Mouse (Mus musculus): Measurements from ENCODE around the gene Lrfn2.

Gene Lrfn2

DNA sequence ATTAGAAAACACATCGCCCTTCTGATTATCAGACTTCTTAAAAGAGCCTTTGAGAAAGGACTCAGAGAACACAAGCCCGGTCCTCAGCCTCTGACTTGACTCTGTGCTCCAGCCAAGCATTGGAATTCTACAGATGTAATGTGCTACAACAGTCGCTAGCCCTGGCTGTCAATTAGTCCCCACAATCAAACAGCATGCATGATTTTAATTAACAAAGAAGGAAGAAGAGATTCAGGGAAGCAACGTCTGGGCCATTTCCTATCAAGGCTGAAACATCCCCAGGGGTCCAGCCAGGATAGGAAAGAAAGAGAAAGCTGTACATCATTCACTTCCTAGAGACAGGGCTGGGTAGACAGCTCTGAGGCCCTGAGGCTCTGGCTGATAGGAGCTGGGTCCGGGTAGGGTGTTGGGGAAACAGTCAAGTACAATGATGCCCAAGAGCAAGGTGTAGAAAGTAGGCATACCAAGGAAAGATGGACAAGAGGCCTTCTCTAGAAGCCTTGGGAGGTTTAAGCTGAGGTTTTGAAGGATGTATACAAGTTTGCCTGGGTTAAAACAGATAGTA, 101.6 kb downstream of the Lrfn2 start:
- no peak for DNase-seq (ENCODE audit: low read depth, low spot score)

DNA sequence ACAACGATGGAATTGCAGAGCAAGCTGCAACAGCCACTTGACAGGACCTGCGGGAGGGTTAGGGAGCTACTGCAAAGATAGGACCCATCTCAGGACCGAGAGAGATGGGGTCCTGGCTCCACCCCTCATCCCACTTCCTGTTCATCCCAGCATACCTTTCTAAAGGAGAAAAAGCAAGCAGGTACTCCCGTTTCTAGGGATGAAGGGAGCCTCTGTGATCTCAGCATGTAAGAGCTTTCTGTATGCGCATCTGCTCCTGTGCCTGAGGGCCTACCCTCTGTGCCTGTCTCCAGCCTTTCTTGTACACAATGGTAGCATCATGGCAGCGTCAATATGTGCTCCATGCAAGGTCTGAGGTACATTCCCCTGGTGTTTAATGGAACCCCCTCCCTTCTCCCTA, 102.9 kb downstream of the Lrfn2 start:
- DNase-seq (ENCODE audit: low read depth, low spot score): no peak

DNA sequence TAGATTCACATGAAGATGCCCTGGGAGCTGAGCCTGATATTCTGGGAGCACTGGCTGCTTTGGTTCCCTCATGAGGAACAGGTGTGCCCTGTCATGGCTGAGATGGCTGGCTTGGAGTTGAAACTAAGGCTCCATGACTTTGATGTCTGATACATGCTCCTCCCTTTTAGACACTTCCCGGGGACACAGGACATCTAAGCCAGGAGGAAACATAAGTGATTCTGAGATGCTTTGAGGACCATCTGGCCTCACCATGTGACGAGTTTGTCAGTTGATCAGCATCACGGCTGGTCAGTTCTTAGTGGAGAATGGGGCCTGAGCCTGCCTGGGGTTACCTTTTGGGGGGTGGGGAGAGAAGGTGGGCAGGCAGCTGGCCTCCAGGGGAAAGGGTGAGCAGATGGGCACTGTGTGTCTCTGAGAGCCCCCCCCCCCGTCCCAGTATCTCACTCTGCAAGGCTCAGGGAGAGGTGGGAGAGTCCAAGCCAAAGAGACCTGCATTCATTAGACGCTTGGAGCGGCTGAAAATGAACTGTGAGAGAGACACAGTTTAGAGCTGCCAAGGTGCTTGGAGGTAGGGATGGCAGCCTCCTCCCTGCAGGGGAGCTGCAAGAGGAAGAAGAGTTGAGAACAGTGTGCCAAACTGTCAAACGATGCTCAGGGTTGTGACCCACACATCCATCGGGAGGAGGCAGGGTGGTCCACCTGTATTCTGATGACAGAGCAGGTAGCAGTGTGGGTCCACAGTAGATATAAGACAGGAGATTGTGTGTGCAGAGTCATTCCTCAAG, 105.2 kb downstream of the Lrfn2 start:
- DNase-seq (ENCODE audit: low read depth, low spot score): no peak

DNA sequence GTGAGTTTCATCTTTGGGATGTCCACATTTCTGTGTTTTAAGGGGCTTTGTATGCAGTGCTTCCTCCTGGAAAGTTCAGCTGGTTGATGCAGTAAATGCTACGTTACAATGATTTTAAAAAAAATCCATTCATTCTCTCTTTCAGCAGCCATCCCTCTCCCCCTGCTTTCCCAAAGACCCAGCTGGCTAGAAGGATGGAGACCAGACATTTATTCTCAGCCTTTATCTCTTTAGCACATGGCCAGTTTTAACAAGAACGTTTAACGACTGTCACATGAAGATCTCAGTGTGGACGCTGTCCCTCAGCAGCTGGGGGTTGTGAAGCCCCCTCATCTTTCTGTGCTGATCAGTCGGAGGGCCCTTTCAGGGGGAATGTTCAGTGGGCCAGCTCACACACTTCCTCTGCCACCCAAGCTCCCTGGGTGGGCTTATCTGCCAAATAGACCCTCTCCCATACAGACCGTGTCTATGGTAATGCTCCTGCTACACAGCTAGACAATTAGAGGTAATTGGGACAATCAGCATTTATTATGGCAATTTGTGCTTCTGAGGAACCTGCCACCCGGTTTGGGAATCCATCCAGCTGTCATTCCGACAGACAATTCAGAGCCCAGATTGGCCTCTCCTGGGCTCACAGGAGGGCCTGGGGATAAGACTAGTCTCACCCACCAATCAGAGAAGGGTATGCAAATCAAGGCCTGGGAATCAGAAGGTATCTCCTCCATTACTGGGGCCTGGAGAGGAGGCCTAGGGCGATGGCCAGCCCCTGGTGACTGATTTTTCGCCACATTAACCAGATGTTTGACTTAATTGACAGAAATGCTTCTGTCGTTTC, 111.8 kb downstream of the Lrfn2 start:
- no peak for DNase-seq (ENCODE audit: low read depth, low spot score)

DNA sequence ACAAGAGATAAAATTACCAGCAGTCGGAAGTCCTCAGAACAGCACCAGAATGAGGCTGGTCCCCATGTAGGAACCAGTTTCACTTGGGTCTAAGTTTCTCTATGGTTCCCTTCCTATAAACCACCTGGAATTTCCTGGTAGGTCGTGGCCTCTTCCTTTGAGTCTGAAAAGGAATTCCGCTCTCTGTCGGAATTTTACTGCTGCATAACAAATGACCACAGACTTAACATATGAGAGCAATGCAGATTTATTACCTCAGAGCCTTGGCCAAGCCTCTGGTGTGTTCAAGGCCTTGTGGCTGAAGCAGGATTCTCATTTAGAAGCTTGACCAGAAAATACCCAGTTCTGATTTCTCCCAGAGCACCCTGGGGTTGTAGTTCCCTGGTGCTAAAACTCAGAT, 115.7 kb downstream of the Lrfn2 start:
- DNase-seq (ENCODE audit: low read depth, low spot score): no peak

DNA sequence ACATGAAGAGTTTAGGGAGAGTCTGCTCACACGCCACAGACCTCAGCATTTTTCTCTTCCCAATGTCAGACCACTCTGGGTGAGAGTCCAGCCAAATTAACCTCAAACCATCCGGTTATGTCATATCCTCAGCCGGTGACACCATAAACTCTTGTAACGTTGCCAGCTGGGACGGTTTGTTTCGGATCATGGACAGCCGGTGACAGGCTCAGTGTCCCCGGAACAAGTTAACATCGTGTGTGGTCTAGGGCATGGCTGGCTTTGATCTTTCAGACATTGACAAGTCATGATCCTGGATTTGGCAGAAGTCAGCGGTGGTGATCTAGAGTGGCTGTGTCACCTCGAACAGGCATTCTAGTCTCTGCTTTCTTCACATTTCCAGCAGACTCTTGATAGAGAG, 119.1 kb downstream of the Lrfn2 start:
- no peak for DNase-seq (ENCODE audit: low read depth, low spot score)

DNA sequence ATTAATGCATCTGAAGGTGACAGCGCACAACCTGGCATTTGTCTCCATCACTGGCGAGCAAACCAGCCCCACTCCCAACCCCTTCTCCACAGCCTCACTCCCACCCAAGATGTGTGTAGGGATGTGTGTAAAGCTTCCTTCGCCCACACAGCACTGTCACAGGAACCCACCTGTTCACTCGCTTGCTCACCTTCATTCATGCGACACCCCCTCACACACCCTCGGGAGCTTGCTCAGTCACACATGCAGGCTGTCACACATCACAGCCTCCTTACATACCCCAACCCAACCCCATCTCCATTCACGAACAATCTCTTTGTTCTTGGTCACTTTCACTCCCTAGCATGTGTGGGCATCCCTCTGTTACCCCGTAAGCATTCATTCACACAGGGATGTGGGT, 129.0 kb downstream of the Lrfn2 start:
- no peak for DNase-seq (ENCODE audit: low read depth, low spot score)

DNA sequence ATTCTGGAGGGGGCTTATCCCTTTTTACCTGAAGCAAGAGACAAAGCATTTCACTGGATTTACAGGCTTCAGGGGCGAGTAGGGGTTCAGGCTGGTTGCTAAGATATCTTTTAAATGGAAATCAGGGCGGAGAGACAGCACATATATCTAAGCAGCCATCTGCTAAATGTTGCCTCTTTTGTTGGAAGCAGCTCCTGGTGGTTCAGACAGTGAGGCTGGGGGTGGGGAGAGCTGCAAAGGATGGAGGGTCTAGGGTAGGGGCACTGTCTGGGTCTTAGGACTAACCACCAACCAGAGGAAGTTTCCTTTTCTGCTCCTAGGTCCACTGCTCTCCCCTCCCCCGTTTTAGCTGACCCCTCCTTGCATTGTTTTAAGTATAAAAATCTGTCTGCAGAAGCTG, 131.6 kb downstream of the Lrfn2 start:
- DNase-seq (ENCODE audit: low read depth, low spot score): no peak

DNA sequence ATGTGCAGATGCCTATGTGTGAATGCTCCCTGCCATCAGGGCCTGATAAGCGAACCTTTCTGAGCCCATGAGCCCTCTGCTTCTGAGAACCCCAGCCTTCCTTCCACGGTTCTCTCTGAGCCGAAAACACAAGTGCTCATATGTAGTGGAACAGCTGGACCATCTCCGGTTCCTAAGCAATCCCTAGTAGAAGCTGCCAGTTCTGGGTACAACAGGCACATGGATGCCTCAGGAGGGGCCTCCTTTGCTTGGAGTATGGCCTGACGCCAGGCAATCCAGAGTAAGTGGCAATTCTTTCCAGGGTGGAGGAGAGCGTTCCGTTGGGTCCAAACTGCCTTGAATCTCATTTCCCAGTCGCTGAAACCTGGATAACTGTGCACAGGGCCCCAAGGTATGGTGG, 132.3 kb downstream of the Lrfn2 start:
- DNase-seq (ENCODE audit: low read depth, low spot score): no peak

DNA sequence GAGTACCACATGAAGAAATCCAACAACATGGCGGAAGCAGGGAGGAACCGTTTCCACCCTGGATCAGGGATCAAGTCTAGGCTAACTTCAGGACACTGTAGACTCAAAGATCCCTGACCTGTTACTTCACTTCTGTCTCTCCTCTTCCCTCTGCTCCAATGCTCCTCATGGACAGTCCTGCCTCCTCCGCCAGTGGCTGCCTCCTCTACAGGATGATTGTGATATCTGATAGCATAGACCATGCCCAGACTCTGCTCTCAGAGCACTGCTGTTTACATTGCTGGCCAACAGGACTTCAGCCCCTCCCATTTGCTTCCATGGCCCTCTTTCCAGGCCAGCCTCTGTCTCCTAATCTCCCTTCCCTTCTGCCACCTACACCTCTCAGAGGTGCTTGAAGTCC, 132.9 kb downstream of the Lrfn2 start:
- DNase-seq (ENCODE audit: low read depth, low spot score): no peak

DNA sequence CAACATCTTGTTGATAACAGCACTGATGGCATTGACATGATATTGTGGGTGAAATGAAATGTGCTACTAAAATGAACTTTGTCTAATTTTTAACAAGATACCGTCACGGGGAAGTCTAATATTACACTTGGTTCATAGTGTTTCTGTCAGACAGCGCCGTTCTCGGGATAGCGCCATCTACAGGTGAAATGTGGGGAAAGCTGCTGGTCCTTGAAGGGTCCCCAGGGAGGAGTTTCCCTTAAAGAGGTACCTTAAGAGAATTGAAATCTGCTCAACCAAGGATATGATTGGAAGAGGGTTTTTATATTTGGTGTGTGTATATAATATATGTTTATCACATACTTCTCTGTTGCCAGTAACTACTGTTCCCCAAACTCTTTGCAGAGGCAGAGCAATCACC, 134.6 kb downstream of the Lrfn2 start:
- DNase-seq (ENCODE audit: low read depth, low spot score): no peak

DNA sequence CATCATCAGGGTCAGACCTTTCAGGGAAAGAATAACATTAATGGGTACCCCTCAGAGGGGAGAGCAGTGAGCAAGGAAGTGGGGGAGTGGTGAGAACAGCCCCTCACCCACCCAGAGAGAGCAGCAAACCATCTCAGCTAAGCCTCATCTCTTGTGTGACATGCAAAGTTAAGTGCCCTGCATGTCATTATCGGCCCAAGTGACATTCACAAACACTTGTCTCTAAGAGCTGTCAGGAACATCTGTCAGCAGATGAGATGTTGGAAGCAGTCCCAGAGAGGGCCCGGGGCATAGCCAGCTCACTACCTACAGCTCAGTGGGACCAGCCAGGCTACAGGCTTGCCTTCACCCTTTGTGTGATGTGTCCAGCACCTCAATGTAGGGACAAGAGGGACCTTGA, 146.0 kb downstream of the Lrfn2 start:
- DNase-seq (ENCODE audit: low read depth, low spot score): no peak

DNA sequence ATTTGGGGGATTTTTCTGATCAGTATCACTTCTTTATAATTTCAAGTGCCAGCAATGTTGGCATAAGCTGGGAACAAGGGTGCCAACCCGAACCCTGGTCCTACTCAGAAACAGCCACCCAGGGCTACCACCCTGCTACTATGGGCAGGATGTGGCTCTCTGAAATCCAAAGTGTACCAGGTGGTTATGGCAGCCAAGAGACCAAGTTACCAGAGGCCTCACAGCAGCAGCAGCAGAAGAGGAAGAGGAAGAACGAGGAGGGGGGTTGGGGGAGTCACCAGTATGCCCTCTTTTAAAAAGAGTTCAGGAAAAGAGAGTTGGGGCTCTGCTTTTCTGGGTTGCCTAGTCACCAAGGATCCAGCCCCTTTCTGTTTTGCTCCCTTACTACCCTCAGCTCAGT, 147.5 kb downstream of the Lrfn2 start:
- no peak for DNase-seq (ENCODE audit: low read depth, low spot score)

DNA sequence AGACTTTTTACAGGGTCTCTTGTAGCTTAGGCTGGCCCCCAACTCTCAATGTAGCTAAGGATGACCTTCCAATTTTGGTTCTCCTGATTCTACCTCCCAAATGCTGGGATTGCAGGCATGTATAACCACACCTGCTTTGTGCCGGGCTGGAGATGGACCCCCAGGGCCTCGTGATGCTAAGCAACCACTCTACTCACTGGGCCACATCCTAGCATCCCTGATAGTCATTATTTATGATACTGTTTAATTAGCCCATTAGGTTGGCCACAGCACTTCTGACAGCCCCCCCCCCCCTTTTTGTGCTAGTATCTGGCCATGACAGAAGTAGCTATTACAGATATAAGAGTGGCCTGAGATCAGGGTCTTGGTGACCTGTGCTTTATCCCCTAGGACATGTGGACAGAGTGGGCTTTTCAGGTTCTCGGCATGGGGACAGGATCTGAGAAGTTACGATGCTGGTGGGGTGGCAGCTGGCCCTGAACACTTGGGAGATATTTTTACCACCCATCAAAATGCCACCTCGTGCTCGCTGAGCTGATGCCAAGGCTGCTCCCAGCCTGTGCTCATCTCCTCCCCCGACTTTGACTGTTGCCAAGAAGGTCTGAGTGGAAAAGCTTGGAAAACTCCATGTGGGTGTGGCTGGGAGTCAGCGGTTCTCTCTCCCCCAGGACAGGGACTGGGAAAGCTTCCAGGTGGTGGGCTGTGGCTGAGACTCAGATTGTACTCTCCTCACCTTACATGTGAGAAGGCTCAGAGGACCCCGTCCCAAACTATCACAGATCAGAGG, 151.6 kb downstream of the Lrfn2 start:
- DNase-seq (ENCODE audit: low read depth, low spot score): no peak

DNA sequence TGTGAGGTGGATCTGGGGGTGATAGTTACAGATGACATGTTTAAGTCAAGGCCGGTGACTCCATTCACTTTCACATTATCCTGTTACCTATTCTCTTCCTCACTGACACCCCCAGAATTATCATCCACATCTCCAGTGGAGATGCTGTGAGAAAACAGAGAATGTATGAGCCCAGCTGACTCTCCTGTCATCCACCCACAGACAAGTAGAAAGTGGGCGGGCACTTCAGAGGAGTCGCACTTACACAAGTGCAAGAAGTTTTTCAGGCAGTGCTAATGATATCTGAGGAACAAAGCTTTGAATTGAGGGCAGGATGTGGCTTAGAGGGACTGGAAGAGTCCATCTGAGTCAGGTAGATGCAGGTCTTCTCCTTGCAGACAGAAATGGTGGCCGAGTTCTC, 152.9 kb downstream of the Lrfn2 start:
- no peak for DNase-seq (ENCODE audit: low read depth, low spot score)

DNA sequence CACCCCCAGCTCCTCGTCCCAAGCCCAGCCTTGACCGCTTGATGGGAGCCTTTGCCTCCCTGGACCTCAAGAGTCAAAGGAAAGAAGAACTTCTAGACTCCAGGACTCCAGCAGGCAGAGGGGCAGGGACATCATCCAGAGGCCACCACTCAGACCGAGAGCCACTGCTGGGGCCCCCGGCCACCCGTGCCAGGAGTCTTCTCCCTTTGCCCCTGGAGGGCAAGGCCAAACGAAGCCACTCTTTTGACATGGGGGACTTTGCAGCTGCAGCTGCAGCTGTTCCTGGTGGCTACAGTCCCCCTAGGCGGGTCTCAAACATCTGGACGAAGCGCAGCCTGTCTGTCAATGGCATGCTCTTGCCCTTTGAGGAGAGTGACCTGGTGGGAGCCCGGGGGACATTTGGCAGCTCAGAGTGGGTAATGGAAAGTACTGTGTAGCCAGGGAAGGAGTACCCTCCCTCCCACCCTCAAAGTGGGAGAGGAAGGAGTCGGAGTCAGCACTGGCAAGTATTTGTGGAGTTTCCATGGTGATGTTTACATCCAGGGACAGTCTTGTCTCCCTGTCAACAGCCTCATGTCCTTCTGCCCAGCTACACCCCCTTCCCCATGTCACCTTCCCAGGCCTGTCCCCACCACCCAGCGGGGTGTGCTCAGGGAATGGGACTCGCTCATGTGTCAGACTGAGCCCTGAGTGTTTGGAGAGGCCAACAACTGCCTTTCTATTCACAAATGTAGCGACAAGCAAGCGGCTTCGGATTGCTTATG, 164.8 kb downstream of the Lrfn2 start:
- no peak for DNase-seq (ENCODE audit: low read depth, low spot score)

DNA sequence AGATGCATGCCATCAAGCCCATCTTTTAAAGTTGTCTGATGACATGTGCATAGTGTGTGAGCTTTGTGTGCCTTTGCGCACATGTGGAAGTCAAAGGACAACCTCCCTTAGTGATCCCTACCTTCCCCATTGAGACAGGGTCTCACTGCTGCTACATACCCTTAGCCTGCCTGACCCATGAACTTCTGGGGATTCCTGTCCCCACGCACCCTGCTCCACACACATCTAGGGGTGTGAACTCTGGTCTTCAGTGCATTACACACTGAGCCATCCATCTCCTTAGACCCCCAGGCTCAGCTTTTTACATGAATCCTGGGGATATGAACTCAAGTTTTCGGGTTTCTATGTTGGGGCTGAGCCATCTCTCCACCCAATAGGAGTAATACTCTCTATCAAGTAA, 179.2 kb downstream of the Lrfn2 start:
- no peak for DNase-seq (ENCODE audit: low read depth, low spot score)

DNA sequence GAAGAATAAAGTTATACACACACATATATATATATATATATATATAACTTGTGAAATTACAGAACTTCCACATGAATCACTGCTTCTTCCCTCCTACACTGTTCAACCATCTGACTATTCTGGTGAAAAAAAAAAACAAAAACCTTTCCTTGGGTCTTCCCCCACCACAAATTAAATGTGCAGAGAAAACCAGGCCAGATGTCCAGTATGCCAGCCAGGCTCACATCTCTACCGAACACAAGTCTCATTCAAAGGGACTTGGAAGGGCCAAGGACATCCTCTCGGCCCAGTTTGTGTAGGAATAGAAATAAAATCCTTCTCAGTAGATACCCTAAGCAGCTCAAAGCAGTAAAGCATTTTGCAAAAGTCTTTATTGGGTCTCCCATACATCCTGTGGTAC, 179.7 kb downstream of the Lrfn2 start:
- DNase-seq (ENCODE audit: low read depth, low spot score): no peak

DNA sequence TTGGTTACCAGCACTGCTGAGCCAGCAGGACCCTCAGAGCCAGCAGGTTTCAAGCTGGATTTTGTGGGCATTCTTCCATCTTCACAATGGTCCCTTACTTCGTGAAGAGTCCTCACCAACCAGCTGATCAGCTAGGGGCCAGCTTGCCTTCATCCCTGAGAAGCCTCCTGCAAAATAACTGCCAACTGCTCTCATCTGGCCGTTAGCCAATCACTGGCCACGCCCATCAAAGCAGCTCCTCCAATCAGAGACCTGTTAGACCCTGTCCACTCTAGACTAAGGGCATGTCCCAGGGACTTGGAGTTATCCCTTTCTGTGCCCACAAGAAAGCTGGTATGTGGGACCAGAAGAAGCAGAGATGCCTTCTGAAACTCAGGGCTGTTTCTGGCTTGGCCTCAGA, 181.2 kb downstream of the Lrfn2 start:
- no peak for DNase-seq (ENCODE audit: low read depth, low spot score)

DNA sequence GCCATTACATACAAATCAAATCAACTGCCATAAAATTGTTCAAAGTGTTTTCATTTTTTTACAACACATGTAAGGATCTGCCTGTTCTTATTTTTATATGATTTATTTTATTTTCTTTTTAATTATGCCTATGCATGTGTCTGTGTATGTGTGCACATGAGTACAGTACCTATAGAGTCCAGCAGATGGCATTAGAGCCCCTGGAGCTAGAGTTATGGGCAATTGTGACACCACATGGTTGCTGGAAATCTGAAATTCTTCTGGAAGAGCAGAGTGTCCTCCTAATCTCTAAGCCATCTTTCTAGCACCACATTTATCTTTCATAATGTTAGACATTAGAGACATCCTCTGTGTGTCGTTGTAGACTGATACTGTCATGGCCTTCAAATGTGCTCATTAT, 192.0 kb downstream of the Lrfn2 start:
- DNase-seq (ENCODE audit: low read depth, low spot score): no peak

DNA sequence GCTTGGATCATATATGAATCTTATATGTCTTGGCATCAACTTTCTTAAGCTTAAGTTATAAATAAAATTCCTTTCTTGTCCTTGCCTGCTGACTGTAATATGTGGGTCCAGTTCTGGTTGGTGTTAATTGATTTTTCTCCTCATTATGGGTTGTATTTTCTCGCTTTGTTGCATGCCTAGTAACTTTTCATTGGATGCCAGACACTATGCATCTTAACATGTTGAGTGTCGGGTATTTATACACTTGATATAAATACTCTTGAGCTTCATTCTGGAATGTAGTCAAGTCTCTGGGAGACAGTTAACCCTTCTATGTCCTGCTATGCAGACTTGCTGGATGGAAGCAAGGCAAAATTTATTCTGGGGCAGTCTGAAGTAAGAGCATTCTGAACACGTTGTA, 192.5 kb downstream of the Lrfn2 start:
- no peak for DNase-seq (ENCODE audit: low read depth, low spot score)
